Mouse (Mus musculus) G1E (cell line): Measurements from ENCODE around the gene Plpp7. TPM values are rescaled to one million over a fixed set of nuclear protein-coding genes. Genes with fewer than 3 reads are reported as not detected.

Source experiments
- ATAC-seq: 2 replicates; pipeline ENCODE4 v1.8.0; 2016; ENCODE audit warnings: mild to moderate bottlenecking; ENCODE audit not compliant: insufficient number of reproducible peaks, poor library complexity, low FRiP score, severe bottlenecking; ENCODE audit errors: extremely low read depth
- DNase-seq: peaks from one replicate; pipeline ENCODE4 v3.0.0; 2012; ENCODE audit warnings: low spot score
- H3K27me3 ChIP-seq: 2 replicates; pipeline ENCODE4 v1.6.1; 2012; ENCODE audit warnings: mild to moderate bottlenecking, low read length, inconsistent platforms; ENCODE audit not compliant: insufficient read depth
- H3K36me3 ChIP-seq: replicated peaks from 2 replicates; pipeline ENCODE3; 2012; ENCODE audit warnings: mild to moderate bottlenecking, inconsistent platforms
- H3K4me1 ChIP-seq: 2 replicates; pipeline ENCODE4 v1.6.1; 2012; ENCODE audit warnings: low read depth, low read length, inconsistent platforms, mixed read lengths; ENCODE audit not compliant: insufficient read depth
- H3K4me3 ChIP-seq: 2 replicates; pipeline ENCODE4 v1.5.1; 2012; ENCODE audit warnings: low read depth, mild to moderate bottlenecking, inconsistent platforms, low read length, moderate library complexity, mixed read lengths
- H3K9me3 ChIP-seq: replicated peaks from 2 replicates; pipeline ENCODE4 v1.6.1; 2012; ENCODE audit warnings: inconsistent platforms
- CTCF ChIP-seq: IDR thresholded peaks from 2 replicates; pipeline ENCODE4 v1.5.1; 2012; ENCODE audit warnings: low read depth, low read length, inconsistent platforms, mixed read lengths
- GATA1 ChIP-seq: IDR thresholded peaks from 2 replicates; pipeline ENCODE4 v1.6.1; 2012; ENCODE audit warnings: borderline replicate concordance, low read length, inconsistent platforms, mixed read lengths
- GATA2 ChIP-seq: IDR thresholded peaks from 2 replicates; pipeline ENCODE4 v1.6.1; 2012; ENCODE audit warnings: low read depth, low read length, inconsistent platforms, borderline replicate concordance
- POLR2AphosphoS5 ChIP-seq: IDR thresholded peaks from 2 replicates; pipeline ENCODE4 v1.6.1; 2012; ENCODE audit warnings: low read depth, low read length, inconsistent platforms; ENCODE audit not compliant: insufficient replicate concordance
- TAL1 ChIP-seq: conservative IDR thresholded peaks from 2 replicates; pipeline ENCODE4 v1.6.1; 2012; ENCODE audit warnings: low read depth, low read length, inconsistent platforms, mixed read lengths
- polyA plus RNA-seq: library from polyadenylated mRNA; stranded (reverse); fragments of >175 nt; gene quantifications from 2 replicates; pipeline ENCODE4 v1.2.3, GENCODE M21; 2012
- total RNA-seq, 2 experiments: library from RNA; stranded (forward) in 1 of 2; stranded (reverse) in 1 of 2; fragments of 200-1000 nt in 1 of 2; fragments of >200 nt in 1 of 2; fragmentation: Nextera tagmentation in 1 of 2; gene quantifications; 2 replicates each; pipeline ENCODE4 v1.2.3; 2014 to 2017

The Plpp7 gene
- total and polyA plus RNA-seq, 3 experiments, result 0.44 TPM; not detected in 1

DNA sequence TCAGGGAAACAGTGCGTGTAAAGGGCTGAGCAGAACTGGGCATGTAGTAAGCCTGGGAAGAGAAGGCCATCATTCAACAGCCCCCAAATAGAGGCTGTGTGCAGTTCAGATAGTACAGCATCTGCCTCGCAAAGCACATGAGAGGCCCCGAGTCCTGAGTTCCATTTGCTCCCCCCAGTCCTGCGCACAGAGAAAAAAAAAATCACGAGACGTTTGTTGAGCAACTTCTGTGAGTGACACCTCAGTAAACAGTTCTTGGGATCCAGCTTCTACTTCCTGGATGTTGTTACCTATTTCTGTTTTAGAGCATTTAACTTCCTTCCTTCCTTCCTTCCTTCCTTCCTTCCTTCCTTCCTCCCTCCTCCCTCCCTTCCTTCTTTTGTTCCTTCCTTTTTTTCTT, 46.3 kb downstream of the Plpp7 start:
- no peak for ATAC-seq
- Histone ChIP-seq H3K27me3 (no peaks in the 10 kb centered on the region), H3K9me3 (no peaks in the 10 kb centered on the region), H3K36me3 (no peaks in the 10 kb centered on the region), H3K4me3 (no peak overlapping the region), H3K4me1 (peaks cover 63% of the 10 kb centered on the region)
- DNase-seq, result no peak
- TF ChIP-seq TAL1 (no peak), GATA2 (no peak), CTCF (no peak), POLR2AphosphoS5 (no peak), GATA1 (no peak)

DNA sequence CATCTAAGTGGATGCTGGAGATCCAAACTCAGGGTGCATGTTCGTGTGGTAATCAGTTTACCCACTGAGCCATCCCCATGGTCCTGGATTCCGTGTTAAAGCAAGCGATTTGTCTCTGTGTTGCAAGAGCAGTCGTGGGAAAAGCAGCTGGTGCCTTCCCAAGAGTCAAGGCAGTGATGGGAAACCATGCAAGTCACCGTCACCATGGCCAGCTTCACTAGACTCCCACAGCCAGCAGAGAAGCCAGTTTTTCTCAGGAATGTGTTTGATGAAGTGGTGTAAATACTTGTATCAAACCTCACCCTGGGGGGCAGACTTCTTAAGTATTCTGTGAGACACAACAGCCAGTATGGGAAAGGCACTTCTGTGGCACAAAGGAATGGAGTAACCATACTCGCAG, 47.0 kb downstream of the Plpp7 start:
- H3K27me3 ChIP-seq, result no peaks in the 10 kb centered on the region
- H3K4me1 ChIP-seq, result peaks cover 60% of the 10 kb centered on the region
- no peak overlapping the region for H3K4me3 ChIP-seq
- H3K36me3 ChIP-seq, result no peaks in the 10 kb centered on the region
- DNase-seq (no peak), ATAC-seq (no peak)
- TF ChIP-seq GATA2 (no peak), CTCF (no peak), GATA1 (no peak)
- H3K9me3 ChIP-seq, result no peaks in the 10 kb centered on the region

DNA sequence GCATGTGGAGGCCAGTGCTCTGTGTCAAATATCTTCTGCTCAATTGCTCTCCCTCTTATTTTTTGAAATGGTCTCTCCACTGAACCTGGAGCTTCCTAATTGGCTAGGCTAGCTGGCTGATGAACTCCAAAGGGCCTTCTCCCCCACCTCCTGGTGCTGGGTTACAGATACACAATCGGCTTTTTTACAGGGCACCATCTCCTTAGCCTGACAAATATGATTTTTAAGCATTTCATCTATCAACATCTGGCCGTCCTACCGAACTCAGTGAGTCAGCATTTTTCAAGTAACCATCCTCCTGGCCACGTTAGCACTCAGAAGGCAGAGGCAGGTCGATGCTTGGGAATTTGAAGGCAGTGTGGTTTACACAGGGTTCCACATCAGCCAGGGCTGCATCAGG, 49.3 kb downstream of the Plpp7 start:
- peak; percentile 70 for ATAC-seq
- DNase-seq, result no peak
- no peaks in the 10 kb centered on the region for H3K9me3 ChIP-seq
- TF ChIP-seq GATA1 (no peak), GATA2 (no peak), POLR2AphosphoS5 (no peak), CTCF (no peak), TAL1 (no peak)
- H3K4me1 ChIP-seq, result peaks cover 47% of the 10 kb centered on the region
- H3K27me3 ChIP-seq, result no peaks in the 10 kb centered on the region
- H3K36me3 ChIP-seq, result no peaks in the 10 kb centered on the region
- H3K4me3 ChIP-seq, result peak overlapping the region; percentile 11; the same call in 1 of the 2 replicates

DNA sequence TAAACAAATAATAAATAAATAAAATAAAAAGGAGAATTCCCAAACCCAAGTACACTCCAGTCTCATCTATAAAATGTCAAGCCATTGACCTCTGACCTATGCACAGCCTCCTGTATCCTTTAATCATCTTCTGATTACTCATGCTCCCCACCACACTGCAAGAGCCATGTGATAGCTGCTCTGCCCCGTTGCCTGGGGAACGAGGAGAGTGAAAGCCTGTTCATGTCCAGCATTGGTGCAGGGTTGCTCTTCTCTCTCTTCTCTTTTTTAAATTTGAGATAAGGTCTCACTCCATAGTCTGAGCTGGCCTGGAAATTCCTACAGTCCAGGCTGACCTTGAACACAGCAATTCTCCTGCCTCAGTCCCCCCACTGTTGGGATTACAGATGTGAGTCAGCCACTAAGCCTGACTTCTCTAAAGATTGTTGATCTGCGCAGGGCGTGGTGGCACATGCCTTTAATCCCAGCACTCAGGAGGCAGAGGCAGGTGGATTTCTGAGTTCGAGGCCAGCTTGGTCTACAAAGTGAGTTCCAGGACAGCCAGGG, 51.4 kb downstream of the Plpp7 start:
- no peak for DNase-seq
- H3K4me3 ChIP-seq, result no peak overlapping the region
- H3K4me1 ChIP-seq, result peaks cover 43% of the 10 kb centered on the region
- TF ChIP-seq TAL1 (no peak), GATA1 (no peak), GATA2 (no peak), POLR2AphosphoS5 (no peak), CTCF (no peak)
- no peaks in the 10 kb centered on the region for H3K36me3 ChIP-seq
- H3K27me3 ChIP-seq, result no peaks in the 10 kb centered on the region
- H3K9me3 ChIP-seq, result no peaks in the 10 kb centered on the region
- 0 out of 2 replicates have a peak, but pooled peaks have one; percentile 32 for ATAC-seq

DNA sequence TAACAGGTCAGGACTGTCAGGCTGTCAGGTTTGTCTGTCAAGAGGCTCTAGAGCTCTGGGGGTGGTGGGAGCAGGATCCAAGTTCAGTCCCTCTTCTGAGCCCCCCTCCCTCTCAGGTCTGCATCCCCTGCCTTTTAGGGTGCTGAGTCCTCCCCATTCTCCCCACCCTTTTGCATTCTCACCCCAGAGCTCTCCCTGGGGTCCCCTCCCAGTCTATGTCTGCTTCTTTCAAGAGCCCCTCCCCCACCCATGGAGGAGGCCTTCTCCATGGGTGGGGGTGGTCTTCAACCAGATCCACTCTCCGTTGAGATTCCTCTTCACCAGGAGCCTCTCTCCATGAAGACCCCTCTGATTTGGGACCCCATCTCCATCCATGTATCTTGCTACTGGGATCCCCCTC, 54.8 kb downstream of the Plpp7 start:
- H3K9me3 ChIP-seq, result no peaks in the 10 kb centered on the region
- peaks cover 54% of the 10 kb centered on the region for H3K4me1 ChIP-seq
- TF ChIP-seq CTCF (no peak), POLR2AphosphoS5 (no peak), TAL1 (no peak), GATA1 (no peak), GATA2 (no peak)
- no peaks in the 10 kb centered on the region for H3K27me3 ChIP-seq
- H3K4me3 ChIP-seq, result peak overlapping the region; percentile 85; the same call in 1 of the 2 replicates
- DNase-seq (no peak), ATAC-seq (no peak)
- peaks cover 17% of the 10 kb centered on the region for H3K36me3 ChIP-seq

DNA sequence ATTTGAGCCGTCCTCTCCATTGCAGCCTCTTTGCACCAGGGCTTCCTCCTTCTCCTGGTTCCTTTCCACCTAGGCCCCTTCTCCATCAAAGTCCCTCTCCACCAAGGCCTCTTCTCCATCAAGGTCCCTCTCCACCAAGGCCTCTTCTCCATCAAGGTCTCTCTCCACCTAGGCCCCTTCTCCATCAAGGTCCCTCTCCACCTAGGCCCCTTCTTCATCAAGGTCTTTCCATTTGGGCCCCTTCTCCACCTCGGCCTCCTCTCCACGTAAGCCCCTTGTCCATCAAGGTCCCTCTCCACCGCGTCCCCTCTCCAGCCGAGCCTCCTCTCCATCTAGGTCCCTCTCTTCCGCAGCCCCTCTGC, 55.2 kb downstream of the Plpp7 start:
- Histone ChIP-seq H3K4me3 (peak overlapping the region; percentile 85), H3K4me1 (peaks cover 54% of the 10 kb centered on the region), H3K36me3 (peaks cover 21% of the 10 kb centered on the region), H3K9me3 (no peaks in the 10 kb centered on the region), H3K27me3 (no peaks in the 10 kb centered on the region)
- no peak for TF ChIP-seq CTCF
- TF ChIP-seq GATA2, result no peak
- DNase-seq, result no peak
- no peak for ATAC-seq

DNA sequence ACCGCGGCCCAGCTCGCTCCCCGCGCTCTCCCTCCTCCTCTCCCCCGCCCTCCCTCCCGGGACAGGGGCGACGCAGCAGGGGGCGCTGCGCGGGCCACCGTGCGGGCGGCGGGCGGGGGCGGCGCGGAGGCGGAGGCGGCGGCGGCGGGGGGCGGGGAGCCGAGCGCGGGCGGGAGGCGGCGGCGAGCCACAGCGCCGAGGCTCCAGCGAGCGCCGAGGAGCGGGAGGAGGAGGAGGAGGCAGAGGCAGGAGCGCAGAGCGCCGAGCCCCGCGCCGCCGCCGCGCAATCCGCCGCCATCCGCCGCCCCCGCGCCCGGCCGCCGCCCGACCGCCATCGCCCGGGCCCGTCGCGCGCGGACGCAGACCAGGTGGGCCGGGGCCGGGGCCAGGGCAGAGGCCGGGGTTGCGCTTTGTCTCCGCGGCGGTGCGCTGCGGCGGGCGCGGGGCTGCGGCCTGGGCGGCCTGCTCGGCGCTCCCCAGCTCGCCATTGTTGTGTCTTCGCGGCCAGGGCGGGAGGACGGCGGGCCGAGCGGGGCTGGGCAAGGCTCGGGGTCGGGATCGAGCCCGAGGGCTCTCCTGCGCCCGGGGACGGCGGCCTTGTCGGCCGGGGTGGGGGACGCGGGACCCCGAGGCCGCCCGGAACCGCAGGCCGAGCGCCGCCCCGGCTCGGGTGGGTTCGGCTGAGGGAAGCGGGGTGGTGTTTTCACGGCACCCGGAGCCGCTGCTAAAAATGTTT, 55.8 kb downstream of the Plpp7 start, which contains the start of gene Prrc2b:
Prrc2b (plus strand) TSS at position 159 of the 736 bp plus-strand sequence.
- TF ChIP-seq POLR2AphosphoS5 (no peak), TAL1 (no peak), GATA2 (no peak)
- Histone ChIP-seq H3K27me3 (no peaks in the 10 kb centered on the region), H3K4me3 (peak within 1 kb of the TSS; percentile 85), H3K4me1 (peaks cover 56% of the 10 kb centered on the region), H3K36me3 (peaks cover 27% of the 10 kb centered on the region), H3K9me3 (no peaks in the 10 kb centered on the region)
- DNase-seq (no peak), ATAC-seq (no peak)
